Mouse (Mus musculus) embryonic facial prominence, embryonic 15.5 days (tissue): ENCODE results near the gene Mrps27. TPM values are rescaled to one million over a fixed set of nuclear protein-coding genes. Genes with fewer than 3 reads are reported as not detected.
"Not testable (repeated sequence)": the region's sequence is repeated elsewhere in the genome, so short reads cannot be mapped to it uniquely, and the experiment has no call there.

Experiments
- ATAC-seq: fragments of 200-750 bp; cut with Nextera tagmentation; 2 replicates; pipeline ENCODE4 v1.8.0; 2017; ENCODE audit warnings: low read depth, moderate TSS enrichment; ENCODE audit not compliant: insufficient number of reproducible peaks, low FRiP score, low TSS enrichment
- H3K27ac ChIP-seq: fragments of 300-500 bp; sonication (generic); replicated peaks from 2 replicates; pipeline ENCODE4 v1.5.1; 2015; ENCODE audit warnings: mild to moderate bottlenecking, inconsistent platforms
- H3K27me3 ChIP-seq: fragments of 300-500 bp; sonication (generic); 2 replicates; pipeline ENCODE4 v1.6.1; 2015; ENCODE audit warnings: inconsistent platforms
- H3K36me3 ChIP-seq: fragments of 300-500 bp; sonication (generic); 2 replicates; pipeline ENCODE4 v1.6.1; 2015; ENCODE audit warnings: mild to moderate bottlenecking, inconsistent platforms
- H3K4me1 ChIP-seq: fragments of 300-500 bp; sonication (generic); 2 replicates; pipeline ENCODE4 v1.6.1; 2015; ENCODE audit warnings: inconsistent platforms
- H3K4me2 ChIP-seq: fragments of 300-500 bp; sonication (generic); replicated peaks from 2 replicates; pipeline ENCODE4 v1.6.1; 2015; ENCODE audit warnings: mild to moderate bottlenecking, inconsistent platforms
- H3K4me3 ChIP-seq: fragments of 300-500 bp; sonication (generic); replicated peaks from 2 replicates; pipeline ENCODE4 v1.5.1; 2015; ENCODE audit warnings: mild to moderate bottlenecking, inconsistent platforms
- H3K9ac ChIP-seq: fragments of 300-500 bp; sonication (generic); 2 replicates; pipeline ENCODE4 v1.6.1; 2015; ENCODE audit warnings: inconsistent platforms
- H3K9me3 ChIP-seq: fragments of 300-500 bp; sonication (generic); replicated peaks from 2 replicates; pipeline ENCODE4 v1.6.1; 2016; ENCODE audit warnings: inconsistent platforms
- WGBS: fragments of 180-500 bp; shearing (Covaris S2); methylation state at CpG from one replicate; pipeline ENCODE4 v1.1.7; 2015; 5-methylcytosine and 5-hydroxymethylcytosine counted together
- polyA plus RNA-seq: library from polyadenylated mRNA; unstranded; fragments of >200 nt; fragmentation: Nextera tagmentation; extraction: Ambion mirVana; gene quantifications from 2 replicates; pipeline ENCODE4 v1.2.1, GENCODE M21; 2015

Mrps27 gene
- polyA plus RNA-seq, 1 experiment from 2014 or later, result 51.2 TPM

DNA sequence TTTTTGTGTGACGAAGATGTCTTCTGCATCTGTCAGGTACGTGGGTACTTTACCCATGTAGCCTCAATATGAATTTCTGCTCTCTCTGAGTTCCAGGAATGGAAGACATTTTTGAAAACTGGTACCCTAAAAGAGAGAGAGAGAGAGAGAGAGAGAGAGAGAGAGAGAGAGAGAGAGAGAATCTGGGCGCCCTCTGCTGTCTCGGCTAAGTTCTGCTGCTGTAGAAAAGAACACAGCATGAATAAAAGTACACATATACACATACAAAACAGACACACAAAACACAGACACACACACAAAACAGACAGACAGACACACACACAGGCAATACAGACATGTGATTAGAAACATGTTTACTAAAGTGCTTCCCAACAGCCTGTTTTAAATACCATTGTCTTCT is 27.5 kb upstream of the Mrps27 start:
- no peak for ATAC-seq
- WGBS, result 49% methylated on average over 4 of the region's 4 CpGs

DNA sequence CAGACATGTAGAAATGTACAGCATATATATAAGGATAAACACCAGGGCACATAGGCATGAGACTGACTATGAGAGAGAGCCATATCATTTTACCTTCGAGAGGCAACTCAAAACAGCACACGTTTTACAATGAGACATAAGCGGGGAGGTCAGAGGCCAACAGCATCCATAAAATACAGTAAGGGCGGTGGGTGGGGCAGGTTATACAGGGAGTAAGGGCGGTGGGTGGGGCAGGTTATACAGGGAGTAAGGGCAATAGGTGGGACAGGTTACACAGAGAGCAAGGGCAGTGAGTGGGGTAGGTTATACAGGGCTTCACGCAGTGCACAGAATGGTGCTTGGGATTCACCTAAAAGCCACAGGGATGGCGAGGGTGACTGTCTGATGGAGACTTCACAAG is 24.1 kb upstream of the Mrps27 start:
- Histone ChIP-seq H3K9me3 (no peaks in the 10 kb centered on the region), H3K4me1 (peaks cover 3% of the 10 kb centered on the region; the same call in 1 of the 2 replicates), H3K4me2 (no peak overlapping the region), H3K27me3 (no peaks in the 10 kb centered on the region), H3K4me3 (no peak overlapping the region), H3K36me3 (peaks cover 33% of the 10 kb centered on the region), H3K9ac (no peak overlapping the region), H3K27ac (no peak overlapping the region)
- 87% methylated on average over 7 of the region's 7 CpGs for WGBS
- no peak for ATAC-seq

More for the DNA sequence above, 27.5 kb upstream of the Mrps27 start:
- Histone ChIP-seq H3K27ac (no peak overlapping the region), H3K4me3 (no peak overlapping the region), H3K9me3 (no peaks in the 10 kb centered on the region), H3K4me2 (no peak overlapping the region), H3K4me1 (no peaks in the 10 kb centered on the region), H3K36me3 (peaks cover 20% of the 10 kb centered on the region), H3K27me3 (no peaks in the 10 kb centered on the region), H3K9ac (no peak overlapping the region)

DNA sequence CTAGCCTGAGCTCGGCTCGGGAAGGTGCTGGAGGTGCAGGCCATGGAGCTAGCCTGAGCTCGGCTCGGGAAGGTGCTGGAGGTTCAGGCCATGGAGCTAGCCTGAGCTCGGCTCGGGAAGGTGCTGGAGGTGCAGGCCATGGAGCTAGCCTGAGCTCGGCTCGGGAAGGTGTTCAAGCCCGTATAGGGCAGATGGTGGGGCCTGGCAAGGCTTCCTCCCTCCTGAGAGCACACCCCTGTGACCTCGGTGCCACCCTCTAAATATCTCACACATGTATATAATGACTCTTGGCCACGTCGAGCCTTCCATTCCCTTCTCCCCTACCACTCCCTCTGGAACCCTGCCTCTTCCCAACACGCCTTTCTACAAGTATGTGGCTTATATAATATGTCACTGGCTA is 21.7 kb upstream of the Mrps27 start:
- not testable (repeated sequence) for ATAC-seq, H3K9ac ChIP-seq, H3K4me1 ChIP-seq, H3K9me3 ChIP-seq, H3K4me3 ChIP-seq, H3K27me3 ChIP-seq, H3K27ac ChIP-seq, H3K4me2 ChIP-seq
- WGBS, result 90% methylated on average over 13 of the region's 13 CpGs
- H3K36me3 ChIP-seq, result peaks cover 55% of the 10 kb centered on the region

DNA sequence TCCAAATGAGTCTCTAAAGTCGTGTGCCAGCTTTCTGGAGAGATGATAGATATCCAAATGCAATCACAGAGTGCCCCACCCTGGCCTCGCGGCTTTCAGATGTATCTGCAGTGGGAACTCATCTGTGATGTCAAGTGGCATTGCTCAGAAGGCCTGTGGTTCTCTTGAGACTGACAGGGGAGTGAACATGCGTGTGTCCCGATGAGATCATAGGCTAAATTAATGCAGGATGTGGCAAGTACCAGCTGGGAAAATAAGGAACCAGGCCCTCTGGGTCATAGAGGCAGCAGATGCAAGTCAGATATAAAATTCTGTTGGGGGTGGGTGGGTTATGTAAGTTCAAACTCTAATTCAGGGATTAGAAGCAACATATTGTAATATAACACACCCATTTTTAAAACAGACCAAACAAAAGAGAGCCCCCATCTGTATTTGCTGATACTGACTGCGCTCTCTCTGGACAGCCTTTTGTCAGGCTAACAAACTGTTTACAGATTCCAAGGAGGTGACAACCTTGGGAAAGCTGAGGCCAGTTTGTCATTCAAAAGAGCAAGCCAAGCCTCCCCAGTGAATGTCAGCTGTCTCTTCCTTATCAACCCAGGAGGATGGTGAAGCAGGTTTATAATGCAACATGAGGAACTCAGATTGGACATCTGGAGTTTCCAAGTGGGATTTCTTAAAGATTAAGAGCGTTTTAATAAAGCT is 20.8 kb upstream of the Mrps27 start:
- H3K27me3 ChIP-seq, result no peaks in the 10 kb centered on the region
- ATAC-seq, result peak; percentile 64; the same call in 1 of the 2 replicates
- 54% methylated on average over 7 of the region's 7 CpGs for WGBS
- H3K4me3 ChIP-seq, result no peak overlapping the region
- H3K27ac ChIP-seq, result no peak overlapping the region; the same call in 1 of the 2 replicates
- H3K9me3 ChIP-seq, result no peaks in the 10 kb centered on the region
- no peak overlapping the region for H3K4me2 ChIP-seq
- H3K36me3 ChIP-seq, result peaks cover 59% of the 10 kb centered on the region
- peaks cover 3% of the 10 kb centered on the region; the same call in 1 of the 2 replicates for H3K4me1 ChIP-seq
- no peak overlapping the region for H3K9ac ChIP-seq

DNA sequence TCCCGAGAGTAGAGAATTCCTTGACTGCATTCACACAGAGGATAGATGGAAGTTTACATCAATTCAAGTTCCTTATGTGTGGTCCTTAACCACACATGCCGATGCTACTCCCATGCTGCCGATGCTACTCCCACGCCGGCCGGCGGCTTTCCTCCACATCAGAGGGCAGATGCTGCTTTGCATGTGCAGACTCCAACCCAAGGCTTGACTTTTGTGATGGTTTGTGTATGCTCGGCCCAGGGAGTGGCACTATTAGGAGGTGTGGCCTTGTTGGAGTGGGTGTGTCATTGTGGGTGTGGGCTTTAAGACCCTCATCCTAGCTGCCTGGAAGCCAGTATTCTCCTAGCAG is 20.3 kb upstream of the Mrps27 start:
- WGBS, result 82% methylated on average over 8 of the region's 8 CpGs
- H3K27me3 ChIP-seq, H3K4me3 ChIP-seq, H3K4me1 ChIP-seq, H3K4me2 ChIP-seq, ATAC-seq, H3K9me3 ChIP-seq, H3K27ac ChIP-seq, H3K9ac ChIP-seq: not testable (repeated sequence)
- H3K36me3 ChIP-seq, result peaks cover 63% of the 10 kb centered on the region

DNA sequence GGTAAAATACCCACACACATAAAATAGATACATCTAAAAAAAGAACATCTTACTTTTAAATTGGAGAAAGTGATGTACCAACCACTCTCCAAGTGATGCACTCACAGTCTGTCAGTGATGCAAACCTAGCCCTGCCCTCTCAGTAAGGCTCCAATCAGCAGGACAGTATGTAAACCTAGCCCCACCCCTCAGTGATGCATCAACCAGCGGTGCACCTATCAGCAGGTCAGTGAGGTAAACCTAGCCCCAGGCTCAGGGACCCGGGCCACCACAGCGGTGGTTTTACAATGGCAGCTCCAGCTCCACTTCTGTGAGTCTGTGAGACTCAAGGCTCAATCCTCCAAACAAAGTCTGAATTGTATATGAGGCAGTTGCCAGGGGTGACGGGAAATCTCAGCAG is 13.3 kb upstream of the Mrps27 start:
- Histone ChIP-seq H3K4me2 (no peak overlapping the region), H3K36me3 (peaks cover 80% of the 10 kb centered on the region), H3K27ac (no peak overlapping the region), H3K9me3 (no peaks in the 10 kb centered on the region), H3K27me3 (no peaks in the 10 kb centered on the region), H3K4me3 (no peak overlapping the region), H3K4me1 (no peaks in the 10 kb centered on the region), H3K9ac (no peak overlapping the region)
- no peak for ATAC-seq
- 60% methylated on average over 4 of the region's 4 CpGs for WGBS

DNA sequence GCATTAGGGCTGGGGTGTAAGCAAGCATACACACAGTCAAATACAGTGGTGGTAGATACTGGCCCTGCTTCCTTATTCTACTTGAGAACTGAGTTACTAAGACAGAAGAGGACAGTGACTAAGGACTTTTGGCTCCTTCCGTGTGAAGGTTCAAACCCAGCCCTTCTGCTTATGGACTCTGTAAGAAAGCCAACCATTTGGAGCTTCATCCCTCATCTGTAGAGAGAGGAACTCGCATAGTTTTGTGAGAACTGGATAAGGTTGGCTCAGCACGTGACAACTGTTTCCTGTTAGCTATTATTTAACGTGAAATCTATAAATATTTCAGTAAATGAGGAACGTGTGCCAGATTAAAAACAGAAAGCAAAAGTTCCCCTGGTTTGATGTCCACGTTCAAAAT is 7.1 kb upstream of the Mrps27 start:
- Histone ChIP-seq H3K4me3 (no peak overlapping the region), H3K27me3 (no peaks in the 10 kb centered on the region), H3K27ac (no peak overlapping the region), H3K9ac (no peak overlapping the region), H3K4me2 (no peak overlapping the region), H3K4me1 (no peaks in the 10 kb centered on the region), H3K36me3 (peaks cover 84% of the 10 kb centered on the region), H3K9me3 (no peaks in the 10 kb centered on the region)
- no peak for ATAC-seq
- WGBS, result 48% methylated on average over 6 of the region's 6 CpGs

DNA sequence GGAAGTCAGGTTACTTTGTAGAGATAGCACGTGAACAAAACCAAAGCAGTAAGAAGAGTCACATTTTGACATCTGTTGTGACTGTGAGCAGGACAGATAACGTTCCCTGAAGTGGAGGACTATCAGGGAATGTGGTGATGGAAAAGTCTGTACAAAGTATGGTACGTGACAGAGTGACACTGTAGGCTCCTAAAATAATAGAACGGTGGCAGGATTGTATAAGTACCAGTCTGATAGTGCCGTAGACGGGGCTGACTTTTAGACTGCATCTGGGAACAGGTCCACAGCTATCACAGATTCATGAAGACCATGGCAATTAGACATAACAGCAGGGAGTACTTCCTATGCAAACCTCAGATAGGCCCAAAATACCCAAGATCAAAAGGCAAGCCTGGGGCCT is 3.1 kb upstream of the Mrps27 start:
- no peak overlapping the region for H3K4me3 ChIP-seq
- H3K36me3 ChIP-seq, result peaks cover 56% of the 10 kb centered on the region
- ATAC-seq, result no peak
- H3K27ac ChIP-seq, result no peak overlapping the region
- no peak overlapping the region for H3K9ac ChIP-seq
- peaks cover 15% of the 10 kb centered on the region for H3K4me1 ChIP-seq
- H3K4me2 ChIP-seq, result no peak overlapping the region
- no peaks in the 10 kb centered on the region for H3K9me3 ChIP-seq
- no peaks in the 10 kb centered on the region for H3K27me3 ChIP-seq
- WGBS, result 92% methylated on average over 6 of the region's 6 CpGs

DNA sequence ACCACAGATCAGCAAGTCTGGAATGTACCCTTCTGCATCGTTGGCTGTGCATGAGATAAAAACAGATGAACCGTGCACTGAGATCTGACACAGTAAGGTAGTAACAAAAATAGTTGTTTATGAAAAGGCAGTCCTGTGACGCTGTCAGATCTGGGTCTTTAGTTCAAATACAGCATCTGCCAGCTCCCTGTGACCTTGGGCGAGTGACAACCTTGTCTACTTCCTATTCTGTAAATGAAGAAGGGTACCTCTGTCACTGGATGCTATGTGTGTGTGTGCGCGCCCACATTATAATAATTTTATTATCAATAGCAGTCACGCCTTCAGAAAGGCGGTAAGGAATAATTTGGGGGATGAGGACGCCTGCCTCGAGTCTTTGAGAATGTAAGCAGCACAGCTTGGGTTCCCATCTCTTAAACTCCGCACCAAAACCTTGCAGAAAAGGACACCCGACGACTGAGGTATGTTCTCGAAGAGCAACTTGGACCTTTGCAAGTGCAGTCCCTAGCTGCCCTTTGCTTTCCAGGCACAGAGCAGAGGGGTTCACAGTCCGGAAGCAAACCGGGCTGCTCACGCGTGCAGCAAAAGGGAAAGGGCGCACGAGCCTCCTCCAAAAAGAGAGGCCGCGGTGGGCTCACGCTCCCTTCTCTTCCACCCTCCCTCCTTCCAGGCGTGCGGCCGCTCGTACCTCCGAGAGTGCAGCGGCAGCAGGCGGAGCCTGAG is 549 bp upstream of the Mrps27 start:
- peak overlapping the region; percentile 89 for H3K4me3 ChIP-seq
- peaks cover 53% of the 10 kb centered on the region for H3K36me3 ChIP-seq
- ATAC-seq, result peak; percentile 74; the same call in 1 of the 2 replicates
- H3K9me3 ChIP-seq, result no peaks in the 10 kb centered on the region
- H3K4me1 ChIP-seq, result peaks cover 15% of the 10 kb centered on the region
- H3K27ac ChIP-seq, result peak overlapping the region; percentile 94
- WGBS, result 3% methylated on average over 30 of the region's 30 CpGs
- peak overlapping the region; percentile 63 for H3K4me2 ChIP-seq
- no peaks in the 10 kb centered on the region for H3K27me3 ChIP-seq
- H3K9ac ChIP-seq, result peak overlapping the region; percentile 76

DNA sequence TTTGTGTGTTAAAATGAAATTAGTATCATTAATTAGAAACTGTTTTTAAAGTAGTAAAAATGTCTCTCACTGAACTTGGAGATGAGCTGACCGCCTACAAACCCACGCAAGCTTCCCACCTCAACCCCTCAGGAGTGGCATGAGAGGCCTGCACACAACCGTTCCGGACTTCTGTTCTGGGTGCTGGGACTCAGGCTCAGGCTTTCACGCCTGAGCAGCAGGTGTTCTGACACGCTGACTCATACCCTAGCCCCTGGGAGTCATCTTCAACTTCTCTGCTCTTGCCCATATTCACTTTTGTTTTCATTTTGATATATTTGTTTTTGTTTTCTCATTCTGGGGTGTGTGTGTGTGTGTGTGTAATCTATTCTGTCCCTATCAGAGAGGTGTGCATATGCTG is 5.4 kb downstream of the Mrps27 start:
- H3K4me1 ChIP-seq, result peaks cover 7% of the 10 kb centered on the region
- H3K9ac ChIP-seq, result no peak overlapping the region
- H3K27me3 ChIP-seq, result no peaks in the 10 kb centered on the region
- H3K4me2 ChIP-seq, result no peak overlapping the region
- WGBS, result 86% methylated on average over 6 of the region's 6 CpGs
- no peak overlapping the region for H3K4me3 ChIP-seq
- no peaks in the 10 kb centered on the region for H3K9me3 ChIP-seq
- H3K27ac ChIP-seq, result no peak overlapping the region
- ATAC-seq, result no peak
- H3K36me3 ChIP-seq, result peaks cover 19% of the 10 kb centered on the region

DNA sequence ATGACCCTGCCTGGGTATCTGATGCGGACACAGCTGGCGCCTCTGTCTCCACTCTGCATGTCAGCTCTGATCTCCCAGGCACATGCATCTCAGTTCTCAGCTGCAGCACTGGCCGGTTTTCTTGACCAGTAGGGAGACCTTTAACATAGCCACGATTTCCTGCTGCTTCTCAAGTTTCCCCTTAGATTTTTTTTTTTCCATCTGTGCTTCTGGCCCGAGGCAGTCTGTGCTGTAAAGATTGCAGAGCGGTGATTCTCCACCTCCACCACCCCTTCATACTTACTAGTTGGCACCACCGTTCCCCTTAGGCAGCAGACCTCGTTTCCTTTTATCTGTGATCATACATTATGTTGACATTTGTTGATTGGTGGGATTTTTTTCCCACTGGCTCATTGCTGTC is 6.6 kb downstream of the Mrps27 start:
- H3K4me2 ChIP-seq, result no peak overlapping the region
- H3K9ac ChIP-seq, result no peak overlapping the region
- no peak for ATAC-seq
- WGBS, result 47% methylated on average over 8 of the region's 8 CpGs
- H3K27me3 ChIP-seq, result no peaks in the 10 kb centered on the region
- no peak overlapping the region for H3K27ac ChIP-seq
- H3K36me3 ChIP-seq, result peaks cover 19% of the 10 kb centered on the region
- H3K4me1 ChIP-seq, result no peaks in the 10 kb centered on the region
- no peaks in the 10 kb centered on the region for H3K9me3 ChIP-seq
- no peak overlapping the region for H3K4me3 ChIP-seq

DNA sequence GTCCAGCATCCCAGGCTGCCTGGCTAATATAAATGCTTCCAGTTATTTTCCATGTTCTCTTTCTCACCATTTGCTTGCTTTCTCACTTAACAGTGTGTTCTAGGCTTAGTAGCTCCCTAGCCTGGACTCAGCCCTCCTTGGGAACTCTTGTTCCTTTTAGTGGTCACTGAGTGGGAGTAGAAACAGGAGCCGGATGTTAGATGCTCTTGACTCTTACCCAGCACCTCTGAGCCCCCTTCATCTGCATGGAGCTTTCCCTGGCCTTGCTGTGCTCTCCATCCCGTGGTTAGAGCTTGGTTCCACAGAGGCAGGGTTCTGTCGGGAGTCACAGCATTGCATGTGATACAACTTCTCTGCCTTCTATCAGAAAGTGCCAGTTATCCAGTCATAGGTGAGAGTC is 7.0 kb downstream of the Mrps27 start:
- no peak for ATAC-seq
- WGBS, result 82% methylated on average over 3 of the region's 3 CpGs
- Histone ChIP-seq H3K9me3 (no peaks in the 10 kb centered on the region), H3K27me3 (no peaks in the 10 kb centered on the region), H3K27ac (no peak overlapping the region), H3K36me3 (peaks cover 19% of the 10 kb centered on the region), H3K9ac (no peak overlapping the region), H3K4me2 (no peak overlapping the region), H3K4me1 (no peaks in the 10 kb centered on the region), H3K4me3 (no peak overlapping the region)
